Mouse (Mus musculus) cortical plate, adult 2 months (tissue): ENCODE measurements around the gene Pnkp.

ENCODE experiments used
- CTCF ChIP-seq: fragments of 200-500 bp; IDR thresholded peaks from 2 replicates; pipeline ENCODE4 v1.5.1; 2011; ENCODE audit warnings: mild to moderate bottlenecking, control low read depth, low read length; ENCODE audit not compliant: insufficient read depth; ENCODE audit errors: extremely low read depth
- POLR2A ChIP-seq: fragments of 200-500 bp; IDR thresholded peaks from 2 replicates; pipeline ENCODE4 v1.6.1; 2011; ENCODE audit warnings: mild to moderate bottlenecking, low read length, control low read depth; ENCODE audit not compliant: insufficient read depth; ENCODE audit errors: extremely low read depth

DNA sequence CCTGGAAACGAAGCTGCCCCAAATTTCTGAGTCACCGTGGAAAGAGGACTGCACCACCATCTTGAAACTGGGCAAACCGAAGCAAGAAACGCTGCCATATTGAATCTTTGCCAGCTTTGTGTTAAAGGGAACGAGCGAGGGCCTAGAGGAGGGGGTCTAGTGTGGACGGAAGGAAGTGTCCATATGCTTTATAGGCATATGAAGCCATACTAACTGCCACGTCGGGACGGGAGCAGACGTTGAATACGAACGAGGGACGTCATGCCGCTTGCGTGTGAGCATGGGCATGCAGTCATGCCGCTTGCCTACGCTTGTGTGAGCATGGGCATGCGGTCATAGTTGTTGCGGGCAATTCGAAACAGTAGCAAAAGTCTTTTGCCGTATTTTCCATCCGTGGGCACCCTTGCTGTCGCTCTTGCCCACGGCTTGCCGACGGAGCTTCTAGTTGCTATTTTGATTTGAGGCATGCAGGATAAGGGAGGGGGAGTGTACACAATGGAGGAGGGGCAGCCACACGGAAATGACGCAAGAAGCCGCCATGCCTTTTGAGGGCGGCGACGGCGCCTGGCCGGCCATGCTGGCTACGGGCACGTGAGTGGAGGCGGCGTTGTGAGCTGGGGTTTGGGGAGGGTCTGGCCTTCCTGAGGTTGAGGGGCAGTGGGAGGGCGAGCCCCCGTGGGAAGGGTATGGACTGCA lies 7.4 kb upstream of the Pnkp start:
- TF ChIP-seq POLR2A (peak; percentile 79), CTCF (no peak)
